Mouse (Mus musculus) layer of hippocampus, adult 6 months (tissue): ENCODE data around the gene Rpl7a. TPM values are rescaled to one million over a fixed set of nuclear protein-coding genes. Genes with fewer than 3 reads are reported as not detected.

Experiments used
- long read RNA-seq, 2 experiments: library from polyadenylated mRNA; unstranded; transcript quantifications; one replicate each; pipeline ENCODE4 v2.0.0; 2019 to 2020
- polyA plus RNA-seq: library from polyadenylated mRNA; unstranded; fragments of <200 nt; fragmentation: Nextera tagmentation; gene quantifications from 2 replicates; pipeline ENCODE4 v1.2.3, GENCODE M21; 2021

Rpl7a gene
- 298 and 299 TPM in 2 replicates for polyA plus RNA-seq
- long read RNA-seq, experiment 1, transcript Rpl7a-201 (8 exons, 914 nt), result major isoform, 122 of 184 reads
- long read RNA-seq, experiment 1, partial matches to known transcripts, result 55 of 184 reads
- long read RNA-seq, experiment 1, other reads (novel, unspliced or antisense), result 5 of 184 reads
- long read RNA-seq, experiment 2, transcript Rpl7a-201 (8 exons, 914 nt), result major isoform, 22 of 43 reads
- long read RNA-seq, experiment 2, partial matches to known transcripts, result 15 of 43 reads
- long read RNA-seq, experiment 2, other reads (novel, unspliced or antisense), result 5 of 43 reads

DNA sequence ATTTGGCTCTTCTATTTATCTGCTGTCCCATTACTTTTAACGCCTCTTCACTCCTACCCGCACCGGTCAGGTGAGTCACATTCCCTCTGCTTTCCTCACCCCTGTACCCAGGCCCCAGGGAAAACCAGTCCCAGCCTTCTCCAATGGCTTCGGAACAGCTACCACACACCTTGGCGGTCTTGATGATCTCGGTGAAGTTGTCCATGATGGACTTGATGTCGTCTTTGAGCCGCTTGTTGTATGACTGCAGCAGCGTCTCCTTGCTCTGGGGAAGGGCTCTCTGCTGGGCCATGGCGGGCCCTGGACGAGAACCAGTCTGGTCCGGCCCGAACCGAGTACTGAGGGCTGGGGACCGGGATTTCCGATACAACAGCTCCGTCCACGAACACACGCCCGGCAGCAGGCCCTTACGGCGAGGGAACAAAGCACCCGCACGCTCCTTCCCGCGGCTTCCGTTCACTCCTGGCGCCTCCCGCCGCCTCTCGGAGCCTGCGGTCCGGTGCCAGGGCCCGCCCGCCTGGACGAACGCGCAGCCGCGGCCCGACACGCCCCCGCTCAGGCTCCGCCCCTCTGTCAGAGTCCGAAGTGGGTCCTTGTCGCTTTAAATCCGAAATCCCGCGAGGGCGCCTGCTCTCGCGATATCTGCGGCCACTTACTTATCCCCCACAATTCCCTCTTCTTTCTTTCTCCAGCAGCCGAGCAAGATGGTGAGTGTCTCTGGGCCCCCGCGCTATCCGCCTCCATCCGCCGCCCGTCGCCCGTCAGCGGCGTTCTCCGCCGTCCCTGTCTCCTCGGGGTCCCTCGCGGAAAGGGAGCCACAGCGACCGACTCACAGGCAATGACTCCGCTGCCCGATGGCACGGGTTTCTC, at the start of gene Rpl7a, which contains the start of gene Med22:
TSS of gene Rpl7a (plus strand) at position 641 of the 870 bp plus-strand sequence.
TSS of gene Med22 (minus strand) at position 554 of the 870 bp plus-strand sequence.

DNA sequence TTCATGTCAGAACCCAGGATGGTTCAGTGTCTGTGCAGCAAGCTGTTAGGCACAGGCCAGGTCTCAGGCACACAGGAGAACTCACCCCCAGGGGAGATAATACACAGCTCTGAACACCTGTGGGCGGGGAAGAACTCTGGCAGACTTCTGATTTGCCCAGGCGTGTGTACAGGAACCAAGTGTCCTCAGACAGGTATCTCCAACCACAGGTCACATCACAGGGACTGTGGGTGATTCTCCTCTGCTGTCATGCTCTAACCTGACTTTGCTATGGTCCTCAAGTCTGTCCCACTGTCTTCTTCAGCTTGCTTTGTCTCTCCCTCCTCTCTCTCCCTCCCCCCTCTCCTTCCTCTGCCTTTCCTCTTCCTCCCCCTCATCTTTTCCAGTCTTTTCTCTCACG, 45.7 kb upstream of the Rpl7a start, which contains the start of gene Abo:
TSS of gene Abo (minus strand) at position 101 of the 400 bp plus-strand sequence.

DNA sequence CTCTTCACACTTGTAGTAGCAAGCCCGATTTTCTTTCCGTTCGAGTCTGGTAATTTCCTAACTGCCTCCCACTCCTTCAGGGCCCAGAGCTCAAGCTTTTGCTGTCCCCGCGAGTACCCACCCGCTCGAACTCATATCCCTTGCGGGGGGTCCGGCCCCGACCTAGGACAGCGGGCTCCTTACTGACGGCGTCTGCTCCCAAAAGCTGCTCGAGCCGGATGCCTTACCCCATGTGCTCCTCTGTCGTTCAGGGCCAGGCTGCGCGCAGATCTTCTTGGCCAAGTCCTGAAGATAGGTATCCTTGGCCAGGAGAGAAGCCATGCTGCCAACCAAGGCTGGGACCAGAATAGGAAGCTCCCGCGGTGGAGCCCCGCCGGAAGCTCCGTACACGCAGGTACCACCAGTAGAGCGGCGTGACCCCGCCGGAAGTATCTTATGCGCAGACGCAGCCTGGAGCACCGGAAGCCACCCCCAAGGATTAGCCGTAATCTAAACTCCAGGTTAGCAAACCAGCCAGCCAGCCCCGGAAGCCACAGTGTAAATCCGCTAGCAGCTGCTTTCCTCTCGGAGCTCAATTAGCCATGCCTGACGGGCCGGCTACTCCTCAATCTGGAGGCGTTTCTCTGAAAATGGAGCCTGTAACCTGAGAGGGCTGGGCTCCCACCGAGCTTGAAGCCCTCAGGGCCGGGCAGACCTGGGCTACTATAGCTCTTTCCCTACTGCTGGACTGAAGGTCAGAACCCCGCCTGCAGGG, 7.9 kb upstream of the Rpl7a start, which contains the start of gene Surf6:
TSS of gene Surf6 (minus strand) at position 413 of the 754 bp plus-strand sequence.

DNA sequence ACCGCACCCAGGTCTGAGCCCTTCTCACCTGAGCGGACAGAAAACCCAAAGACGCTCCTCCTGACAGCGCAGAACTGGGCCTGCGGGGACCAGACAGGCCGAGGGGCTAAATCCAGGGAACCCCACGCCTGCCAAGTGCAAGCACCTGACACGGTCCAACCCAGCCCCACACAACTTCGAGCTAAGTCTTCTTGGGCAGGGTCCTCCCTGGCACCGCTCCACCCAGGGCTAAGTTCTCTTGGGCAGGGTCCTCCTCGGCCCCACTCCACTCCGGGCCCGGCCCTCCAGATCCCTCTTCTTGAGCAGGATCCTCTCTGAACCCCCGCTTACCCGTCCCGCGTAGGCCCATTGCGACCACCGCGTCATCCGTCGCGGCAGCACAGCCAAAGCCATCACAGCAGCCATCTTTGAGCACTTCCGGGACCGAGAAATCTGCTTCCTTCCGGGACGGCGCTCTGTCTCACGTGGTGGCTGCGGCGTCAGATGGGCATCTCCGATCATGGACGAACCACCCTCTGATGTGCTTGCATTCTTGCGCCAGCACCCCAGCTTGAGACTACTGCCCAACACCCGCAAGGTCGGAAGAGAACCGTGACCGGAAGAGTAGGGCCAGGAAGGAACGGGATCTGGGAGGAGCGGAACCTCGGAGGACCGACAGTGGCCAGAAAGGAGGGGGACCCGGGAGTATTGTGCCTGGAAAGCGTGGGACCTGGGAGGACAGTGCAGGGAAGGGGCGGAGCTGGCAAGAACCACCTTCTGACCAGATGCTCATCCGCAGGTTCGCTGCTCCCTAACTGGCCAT, 5.6 kb downstream of the Rpl7a start, which contains the start of the genes Surf2 and Surf1:
TSS of gene Surf2 (plus strand) at position 441 of the 802 bp plus-strand sequence.
TSS of gene Surf1 (minus strand) at position 604 of the 802 bp plus-strand sequence.

DNA sequence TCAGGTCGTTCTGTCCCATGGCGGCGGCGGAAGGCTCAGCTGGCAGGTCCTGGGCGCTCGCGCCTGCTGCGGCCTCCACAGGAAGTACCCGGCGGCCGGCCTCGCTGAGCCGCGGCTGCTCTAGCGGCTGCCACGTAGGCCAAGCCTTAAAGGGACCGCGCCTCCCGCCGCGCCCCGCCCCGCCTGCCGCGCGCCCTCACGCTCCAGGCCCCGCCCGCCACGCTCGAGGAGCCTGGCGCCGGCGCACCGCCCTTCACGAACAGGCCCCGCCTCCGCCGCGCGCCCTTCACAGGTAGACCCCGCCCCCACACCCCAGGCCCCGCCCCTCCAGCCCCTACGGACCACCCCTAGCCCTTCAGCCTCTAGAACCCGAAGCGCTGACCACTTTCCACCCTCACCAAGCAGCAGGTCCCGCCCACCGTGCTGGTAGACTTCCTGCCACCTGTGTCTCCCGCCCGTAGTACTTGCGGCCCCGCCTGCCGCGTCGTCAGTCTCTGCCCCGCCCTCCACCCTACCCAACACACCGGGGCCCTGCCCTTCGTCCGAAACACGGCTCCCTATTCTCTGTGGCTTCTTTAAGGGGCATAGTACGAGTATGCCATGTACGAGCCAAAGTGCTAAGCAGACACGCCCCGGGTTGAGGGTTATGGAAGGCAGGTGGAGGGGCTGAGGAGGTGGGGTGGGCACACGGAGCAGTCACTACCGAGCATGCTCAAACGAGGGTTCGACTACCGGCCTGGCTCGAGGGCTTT, 22.9 kb downstream of the Rpl7a start, which contains the start of the genes Surf4 and Stkld1:
TSS of gene Surf4 (minus strand) at position 625 of the 752 bp plus-strand sequence.
TSS of gene Stkld1 (plus strand) at position 744 of the 752 bp plus-strand sequence.

Other genes starting within 250 kb of the Rpl7a start
- not detected in 2 replicates for gene Lcn4, start 239.5 kb upstream of the Rpl7a start, polyA plus RNA-seq
- not detected in 2 replicates for gene Abo, start 45.8 kb upstream of the Rpl7a start, polyA plus RNA-seq
- gene Surf6, start 7.9 kb upstream of the Rpl7a start, polyA plus RNA-seq, result 5.4 and 5.9 TPM in 2 replicates
- 43.0 and 43.9 TPM in 2 replicates for gene Med22, start 87 bp upstream of the Rpl7a start, polyA plus RNA-seq
- 30.0 and 31.6 TPM in 2 replicates for gene Surf2, start 5.6 kb downstream of the Rpl7a start, polyA plus RNA-seq
- gene Surf1, start 5.8 kb downstream of the Rpl7a start, polyA plus RNA-seq, result 150 and 152 TPM in 2 replicates
- 90.1 and 99.9 TPM in 2 replicates for gene Surf4, start 23.2 kb downstream of the Rpl7a start, polyA plus RNA-seq
- 0.06 and 0.18 TPM in 2 replicates for gene Stkld1, start 23.3 kb downstream of the Rpl7a start, polyA plus RNA-seq
- 33.3 and 35.0 TPM in 2 replicates for gene Rexo4, start 53.6 kb downstream of the Rpl7a start, polyA plus RNA-seq
- gene Adamts13, start 62.7 kb downstream of the Rpl7a start, polyA plus RNA-seq, result 5.7 and 6.0 TPM in 2 replicates
- gene Cacfd1, start 99.2 kb downstream of the Rpl7a start, polyA plus RNA-seq, result 51.1 and 52.4 TPM in 2 replicates
- 31.6 and 33.9 TPM in 2 replicates for gene Slc2a6, start 117.2 kb downstream of the Rpl7a start, polyA plus RNA-seq
- gene Mymk, start 161.4 kb downstream of the Rpl7a start, polyA plus RNA-seq, result 0.36 and 0.45 TPM in 2 replicates
- gene Adamtsl2, start 168.6 kb downstream of the Rpl7a start, polyA plus RNA-seq, result 22.4 and 24.9 TPM in 2 replicates
- gene Fam163b, start 231.7 kb downstream of the Rpl7a start, polyA plus RNA-seq, result 113 and 150 TPM in 2 replicates